Mouse (Mus musculus): ENCODE results near the gene Stx2.

The Stx2 gene

GRCm38 (mm10) chr5:128953278-128954070 lies 54.9 kb downstream of the Stx2 start, which contains the start of gene Rimbp2:
Gene Rimbp2, minus strand, starts transcription at chr5:128953486.
- DNase-seq (ENCODE audit: low spot score in 2 of 2): no peak

GRCm38 (mm10) chr5:128952291-128953195 lies 55.8 kb downstream of the Stx2 start:
- DNase-seq (ENCODE audit: low spot score in 2 of 2): no peak

- no peak for DNase-seq (ENCODE audit: low spot score in 2 of 2)
Measured at GRCm38 (mm10) chr5:128951472-128951871, 56.9 kb downstream of the Stx2 start.

GRCm38 (mm10) chr5:128947093-128947492 lies 61.3 kb downstream of the Stx2 start:
- no peak for DNase-seq (ENCODE audit: low spot score in 2 of 2)

DNA sequence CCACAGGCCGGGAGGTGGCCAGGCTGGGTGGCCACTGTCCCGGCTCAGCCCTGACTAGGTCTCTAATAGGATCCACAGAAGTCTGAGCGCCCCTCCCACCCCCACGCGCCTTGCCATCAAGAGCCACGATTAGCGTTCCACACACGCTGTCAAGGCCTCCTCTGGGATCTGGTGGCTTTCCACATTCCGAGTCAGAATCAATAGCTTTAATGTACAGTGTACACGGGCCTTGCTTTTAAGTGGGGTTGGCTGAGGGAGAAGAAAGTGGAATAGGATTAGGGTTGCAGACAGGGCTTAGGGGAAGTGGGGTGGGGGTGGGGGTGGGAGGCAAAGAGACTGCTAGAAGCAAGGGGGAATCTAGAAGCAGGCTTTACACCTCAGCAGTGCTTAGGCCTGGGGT lies 67.9 kb downstream of the Stx2 start:
- no peak for DNase-seq (ENCODE audit: low spot score in 2 of 2)

GRCm38 (mm10) chr5:128935359-128935899 lies 72.9 kb downstream of the Stx2 start:
- DNase-seq (ENCODE audit: low spot score in 2 of 2): no peak
